Mouse (Mus musculus) E14TG2a.4 (cell line): Measurements from ENCODE around the gene Npas3.

Experiments used
- H3K27me3 ChIP-seq: 2 replicates; pipeline ENCODE4 v1.6.1; 2014; ENCODE audit warnings: low read length, control low read depth; ENCODE audit not compliant: insufficient read depth
- H3K36me3 ChIP-seq: 2 replicates; pipeline ENCODE4 v1.6.1; 2014; ENCODE audit warnings: low read length, control low read depth; ENCODE audit not compliant: insufficient read depth
- H3K4me1 ChIP-seq: replicated peaks from 2 replicates; pipeline ENCODE4 v1.6.1; 2014; ENCODE audit warnings: low read depth, low read length, control low read depth
- H3K4me3 ChIP-seq: replicated peaks from 2 replicates; pipeline ENCODE4 v1.5.1; 2014; ENCODE audit warnings: mild to moderate bottlenecking, low read length
- H3K9me3 ChIP-seq: 2 replicates; pipeline ENCODE4 v1.6.1; 2014; ENCODE audit warnings: low read length, control low read depth
- CTCF ChIP-seq: conservative IDR thresholded peaks from 2 replicates; pipeline ENCODE4 v1.5.1; 2014; ENCODE audit warnings: low read length
- NANOG ChIP-seq: IDR thresholded peaks from 2 replicates; pipeline ENCODE4 v1.6.1; 2014; ENCODE audit warnings: borderline replicate concordance, low read length, mixed read lengths
- POU5F1 ChIP-seq: IDR thresholded peaks from 2 replicates; pipeline ENCODE4 v1.6.1; 2014; ENCODE audit warnings: low read length, borderline replicate concordance

The Npas3 gene

DNA sequence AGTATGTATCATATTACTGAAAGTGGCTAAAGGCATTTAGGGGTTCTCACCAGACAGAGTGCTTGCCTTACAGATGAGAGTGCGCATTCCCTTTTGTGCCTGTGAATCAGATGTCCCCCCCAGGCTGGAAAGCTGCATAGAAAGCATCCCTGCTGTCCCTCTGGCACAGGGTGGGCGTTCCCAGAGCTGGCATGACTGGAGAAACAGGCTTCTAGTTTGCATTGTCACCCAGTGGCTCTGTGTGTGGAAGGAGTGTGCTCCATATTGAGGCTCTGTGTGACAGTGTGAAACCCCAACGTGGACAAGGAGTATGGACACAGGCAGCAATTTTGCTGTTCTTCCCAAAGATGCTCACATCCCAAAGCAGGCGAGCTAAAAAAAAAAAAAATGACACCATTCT lies 515.7 kb downstream of the Npas3 start:
- TF ChIP-seq CTCF: no peak
- no peak for TF ChIP-seq NANOG
- no peak for TF ChIP-seq POU5F1
- no peaks in the 10 kb centered on the region for H3K36me3 ChIP-seq
- no peaks in the 10 kb centered on the region for H3K27me3 ChIP-seq
- no peaks in the 10 kb centered on the region for H3K9me3 ChIP-seq
- no peaks in the 10 kb centered on the region for H3K4me1 ChIP-seq
- H3K4me3 ChIP-seq: no peak overlapping the region

DNA sequence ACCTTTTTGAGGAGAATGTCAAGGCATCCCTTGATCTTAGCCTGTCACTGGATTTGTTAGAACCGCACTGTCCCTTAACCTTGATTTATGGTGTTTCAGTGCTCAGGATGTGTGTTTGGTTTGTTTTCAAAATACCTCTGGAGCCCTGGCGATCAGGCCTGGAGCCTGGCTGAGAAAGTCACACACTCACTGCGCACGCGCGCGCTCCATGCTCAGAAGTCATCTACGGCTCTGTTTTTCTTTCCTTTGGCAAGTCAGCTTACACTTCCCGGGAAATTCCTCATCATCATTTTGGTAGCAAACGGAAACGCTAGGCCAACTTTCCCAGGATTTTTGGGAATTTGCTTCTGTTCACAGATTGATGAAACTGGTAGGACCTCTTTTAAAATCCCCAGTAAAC lies 519.9 kb downstream of the Npas3 start:
- no peak for TF ChIP-seq NANOG
- TF ChIP-seq CTCF: no peak
- no peak for TF ChIP-seq POU5F1
- Histone ChIP-seq H3K4me3 (no peak overlapping the region), H3K27me3 (0 out of 2 replicates have a peak, but pooled peaks cover 6% of the 10 kb centered on the region), H3K4me1 (no peaks in the 10 kb centered on the region), H3K9me3 (no peaks in the 10 kb centered on the region), H3K36me3 (no peaks in the 10 kb centered on the region)

DNA sequence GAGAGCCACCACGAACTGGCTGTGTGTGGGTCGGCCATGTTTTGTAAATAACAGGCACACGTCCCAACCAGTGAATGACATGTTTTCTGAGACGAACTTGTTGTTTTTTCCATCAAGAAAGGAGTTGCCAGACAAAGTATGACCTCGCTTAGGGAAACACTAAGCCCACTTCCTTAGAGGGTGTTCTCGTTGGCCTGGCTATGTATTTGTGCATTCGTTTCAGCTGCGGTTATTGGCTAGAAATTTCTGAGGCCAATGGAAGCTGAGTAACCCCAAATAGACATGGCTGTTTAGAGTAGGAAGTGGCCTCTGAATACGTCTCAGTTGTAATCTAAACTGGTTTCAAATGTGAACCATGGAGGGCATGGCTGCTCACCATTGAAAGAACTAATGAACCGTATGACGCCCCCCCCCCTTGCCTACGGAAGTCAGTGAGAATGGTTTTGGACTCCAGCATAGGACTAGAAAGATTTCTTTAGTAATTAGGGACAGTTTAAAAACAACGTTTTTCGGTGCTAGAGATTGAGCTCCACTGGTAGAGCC lies 523.0 kb downstream of the Npas3 start:
- H3K27me3 ChIP-seq: 0 out of 2 replicates have a peak, but pooled peaks cover 6% of the 10 kb centered on the region

GRCm38 (mm10) chr12:53781850-53782552 lies 533.5 kb downstream of the Npas3 start:
- no peaks in the 10 kb centered on the region for H3K4me1 ChIP-seq
- TF ChIP-seq NANOG (no peak), CTCF (no peak), POU5F1 (no peak)
- no peak overlapping the region for H3K4me3 ChIP-seq
- no peaks in the 10 kb centered on the region for H3K27me3 ChIP-seq
- H3K9me3 ChIP-seq: no peaks in the 10 kb centered on the region
- H3K36me3 ChIP-seq: no peaks in the 10 kb centered on the region

More for the DNA sequence above, 523.0 kb downstream of the Npas3 start:
- no peaks in the 10 kb centered on the region for H3K4me1 ChIP-seq
- H3K36me3 ChIP-seq: no peaks in the 10 kb centered on the region
- H3K4me3 ChIP-seq: no peak overlapping the region
- TF ChIP-seq NANOG (no peak), POU5F1 (no peak), CTCF (no peak)
- no peaks in the 10 kb centered on the region for H3K9me3 ChIP-seq

DNA sequence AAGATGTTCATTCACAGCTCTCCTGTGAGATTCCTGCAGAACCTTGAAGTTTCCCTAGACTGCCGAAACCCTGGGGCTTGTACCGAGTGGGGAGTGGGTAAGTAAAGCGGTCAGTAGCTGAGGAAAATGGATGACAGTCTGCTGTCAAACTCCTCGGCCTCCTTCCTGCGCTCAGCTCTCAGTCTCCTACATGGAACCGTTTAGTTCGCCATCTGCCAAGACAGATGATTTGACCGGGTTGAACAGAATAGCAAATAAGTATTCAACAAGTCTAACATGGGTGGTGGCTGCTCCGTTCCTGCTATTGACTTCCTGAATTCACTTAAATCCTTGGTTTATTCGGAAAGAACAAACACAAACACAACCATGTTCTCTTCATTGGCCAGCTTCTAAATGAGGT lies 541.0 kb downstream of the Npas3 start:
- no peak overlapping the region for H3K4me3 ChIP-seq
- H3K27me3 ChIP-seq: no peaks in the 10 kb centered on the region
- no peaks in the 10 kb centered on the region for H3K4me1 ChIP-seq
- TF ChIP-seq CTCF: no peak
- no peak for TF ChIP-seq NANOG
- TF ChIP-seq POU5F1: no peak
- no peaks in the 10 kb centered on the region for H3K9me3 ChIP-seq
- H3K36me3 ChIP-seq: no peaks in the 10 kb centered on the region

DNA sequence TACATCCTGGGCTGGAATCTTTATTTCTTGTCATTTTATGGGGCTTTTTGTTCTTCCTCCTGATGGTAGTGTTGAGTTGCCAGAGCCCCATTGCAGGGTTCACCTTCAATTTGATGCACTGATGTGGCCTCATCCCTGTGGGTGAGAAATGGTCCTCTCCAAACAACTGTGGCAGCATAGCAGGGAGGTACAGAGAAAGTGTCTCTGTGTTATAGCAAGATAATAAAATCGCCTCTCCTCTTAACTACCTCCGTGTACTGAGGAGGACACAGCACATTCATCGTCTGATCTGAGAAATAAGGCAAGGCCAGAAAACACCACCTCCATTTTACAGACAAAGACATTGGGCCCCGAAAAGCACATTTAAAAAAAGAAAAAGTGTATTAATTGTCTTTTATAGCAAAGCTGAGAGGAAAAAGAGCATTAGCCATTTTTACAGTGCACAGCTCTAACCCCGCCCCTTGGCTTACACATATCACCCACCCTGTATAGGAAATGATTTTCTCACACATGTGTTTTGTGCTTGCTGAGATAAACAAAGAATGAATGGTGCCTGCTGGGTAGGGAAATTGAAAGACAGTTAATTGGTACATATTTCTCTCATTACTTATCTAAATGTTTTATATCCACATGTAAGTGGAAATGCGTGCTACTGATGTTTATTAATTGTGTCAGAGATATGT lies 546.4 kb downstream of the Npas3 start:
- Histone ChIP-seq H3K27me3 (no peaks in the 10 kb centered on the region), H3K4me1 (no peaks in the 10 kb centered on the region), H3K9me3 (no peaks in the 10 kb centered on the region), H3K36me3 (no peaks in the 10 kb centered on the region), H3K4me3 (no peak overlapping the region)
- TF ChIP-seq CTCF (no peak), NANOG (no peak), POU5F1 (no peak)

- TF ChIP-seq CTCF: no peak
- no peak for TF ChIP-seq NANOG
- TF ChIP-seq POU5F1: no peak
- Histone ChIP-seq H3K9me3 (no peaks in the 10 kb centered on the region), H3K36me3 (no peaks in the 10 kb centered on the region), H3K4me3 (no peak overlapping the region), H3K27me3 (no peaks in the 10 kb centered on the region), H3K4me1 (no peaks in the 10 kb centered on the region)
Measured at GRCm38 (mm10) chr12:53801831-53802230, 553.4 kb downstream of the Npas3 start.

GRCm38 (mm10) chr12:53802381-53802780 lies 553.9 kb downstream of the Npas3 start:
- Histone ChIP-seq H3K36me3 (no peaks in the 10 kb centered on the region), H3K4me3 (no peak overlapping the region), H3K9me3 (no peaks in the 10 kb centered on the region), H3K27me3 (no peaks in the 10 kb centered on the region), H3K4me1 (no peaks in the 10 kb centered on the region)
- TF ChIP-seq CTCF: no peak
